Mouse (Mus musculus) G1E (cell line): ENCODE results near the gene Pde10a. TPM values are rescaled to one million over a fixed set of nuclear protein-coding genes. Genes with fewer than 3 reads are reported as not detected.

Source experiments
- ATAC-seq: 2 replicates; pipeline ENCODE4 v1.8.0; 2016; ENCODE audit warnings: mild to moderate bottlenecking; ENCODE audit not compliant: insufficient number of reproducible peaks, poor library complexity, low FRiP score, severe bottlenecking; ENCODE audit errors: extremely low read depth
- DNase-seq: peaks from one replicate; pipeline ENCODE4 v3.0.0; 2012; ENCODE audit warnings: low spot score
- H3K27me3 ChIP-seq: 2 replicates; pipeline ENCODE4 v1.6.1; 2012; ENCODE audit warnings: mild to moderate bottlenecking, low read length, inconsistent platforms; ENCODE audit not compliant: insufficient read depth
- H3K36me3 ChIP-seq: replicated peaks from 2 replicates; pipeline ENCODE3; 2012; ENCODE audit warnings: mild to moderate bottlenecking, inconsistent platforms
- H3K4me1 ChIP-seq: 2 replicates; pipeline ENCODE4 v1.6.1; 2012; ENCODE audit warnings: low read depth, low read length, inconsistent platforms, mixed read lengths; ENCODE audit not compliant: insufficient read depth
- H3K4me3 ChIP-seq: 2 replicates; pipeline ENCODE4 v1.5.1; 2012; ENCODE audit warnings: low read depth, mild to moderate bottlenecking, inconsistent platforms, low read length, moderate library complexity, mixed read lengths
- H3K9me3 ChIP-seq: replicated peaks from 2 replicates; pipeline ENCODE4 v1.6.1; 2012; ENCODE audit warnings: inconsistent platforms
- CTCF ChIP-seq: IDR thresholded peaks from 2 replicates; pipeline ENCODE4 v1.5.1; 2012; ENCODE audit warnings: low read depth, low read length, inconsistent platforms, mixed read lengths
- GATA1 ChIP-seq: IDR thresholded peaks from 2 replicates; pipeline ENCODE4 v1.6.1; 2012; ENCODE audit warnings: borderline replicate concordance, low read length, inconsistent platforms, mixed read lengths
- GATA2 ChIP-seq: IDR thresholded peaks from 2 replicates; pipeline ENCODE4 v1.6.1; 2012; ENCODE audit warnings: low read depth, low read length, inconsistent platforms, borderline replicate concordance
- POLR2AphosphoS5 ChIP-seq: IDR thresholded peaks from 2 replicates; pipeline ENCODE4 v1.6.1; 2012; ENCODE audit warnings: low read depth, low read length, inconsistent platforms; ENCODE audit not compliant: insufficient replicate concordance
- TAL1 ChIP-seq: conservative IDR thresholded peaks from 2 replicates; pipeline ENCODE4 v1.6.1; 2012; ENCODE audit warnings: low read depth, low read length, inconsistent platforms, mixed read lengths
- polyA plus RNA-seq: library from polyadenylated mRNA; stranded (reverse); fragments of >175 nt; gene quantifications from 2 replicates; pipeline ENCODE4 v1.2.3, GENCODE M21; 2012
- total RNA-seq, 2 experiments: library from RNA; stranded (forward) in 1 of 2; stranded (reverse) in 1 of 2; fragments of 200-1000 nt in 1 of 2; fragments of >200 nt in 1 of 2; fragmentation: Nextera tagmentation in 1 of 2; gene quantifications; 2 replicates each; pipeline ENCODE4 v1.2.3; 2014 to 2017

Pde10a gene
- total and polyA plus RNA-seq, 3 experiments = 0.27 to 0.83 TPM; not detected in 1

- DNase-seq (no peak), ATAC-seq (no peak)
- H3K36me3 ChIP-seq = no peaks in the 10 kb centered on the region
- H3K4me3 ChIP-seq = no peak overlapping the region
- H3K9me3 ChIP-seq = peaks cover 8% of the 10 kb centered on the region; the same call in 1 of the 2 replicates
- no peaks in the 10 kb centered on the region for H3K27me3 ChIP-seq
- TF ChIP-seq GATA1 (no peak), GATA2 (no peak), POLR2AphosphoS5 (no peak), TAL1 (no peak), CTCF (no peak)
- no peaks in the 10 kb centered on the region for H3K4me1 ChIP-seq
Measured at GRCm38 (mm10) chr17:9035561-9036348, 510.6 kb downstream of the Pde10a start.

Other genes with a start within 250 kb of the Pde10a start
- gene Mpc1, start 242.5 kb upstream of the Pde10a start, total RNA-seq (2014; fragmentation: Nextera tagmentation) = 48.2 and 59.4 TPM in 2 replicates
- 89.6 and 109 TPM in 2 replicates for gene Mpc1, start 242.5 kb upstream of the Pde10a start, total RNA-seq (2017)
- gene Mpc1, start 242.5 kb upstream of the Pde10a start, polyA plus RNA-seq = 14.7 and 17.5 TPM in 2 replicates
- gene Sft2d1, start 214.3 kb upstream of the Pde10a start, total RNA-seq (2014; fragmentation: Nextera tagmentation) = 23.0 and 23.7 TPM in 2 replicates
- 29.1 and 33.8 TPM in 2 replicates for gene Sft2d1, start 214.3 kb upstream of the Pde10a start, total RNA-seq (2017)
- 62.6 and 64.1 TPM in 2 replicates for gene Sft2d1, start 214.3 kb upstream of the Pde10a start, polyA plus RNA-seq
- gene Prr18, start 187.9 kb upstream of the Pde10a start, total RNA-seq (2014; fragmentation: Nextera tagmentation) = 0.68 TPM in 1 of 2 replicates, not detected in the other
- gene Prr18, start 187.9 kb upstream of the Pde10a start, total RNA-seq (2017) = 0.06 and 0.27 TPM in 2 replicates
- gene Prr18, start 187.9 kb upstream of the Pde10a start, polyA plus RNA-seq = 0.27 and 0.29 TPM in 2 replicates
- not detected in 2 replicates for gene T2, start 169.4 kb upstream of the Pde10a start, total RNA-seq (2014; fragmentation: Nextera tagmentation)
- gene T2, start 169.4 kb upstream of the Pde10a start, total RNA-seq (2017) = not detected in 2 replicates
- not detected in 2 replicates for gene T2, start 169.4 kb upstream of the Pde10a start, polyA plus RNA-seq
- not detected in 2 replicates for gene T, start 90.9 kb upstream of the Pde10a start, total RNA-seq (2014; fragmentation: Nextera tagmentation)
- gene T, start 90.9 kb upstream of the Pde10a start, total RNA-seq (2017) = 0.05 TPM in 1 of 2 replicates, not detected in the other
- not detected in 2 replicates for gene T, start 90.9 kb upstream of the Pde10a start, polyA plus RNA-seq
- gene Gm17087, start 41.6 kb downstream of the Pde10a start, total RNA-seq (2014; fragmentation: Nextera tagmentation) = not detected in 2 replicates
- not detected in 2 replicates for gene Gm17087, start 41.6 kb downstream of the Pde10a start, total RNA-seq (2017)
- gene Gm17087, start 41.6 kb downstream of the Pde10a start, polyA plus RNA-seq = not detected in 2 replicates